Mouse (Mus musculus): ENCODE measurements around the gene Tmem213. TPM values are rescaled to one million over a fixed set of nuclear protein-coding genes. Genes with fewer than 3 reads are reported as not detected.

The Tmem213 gene
- polyA plus RNA-seq, 1 experiment from 2014 or later = not detected

Other genes with a start within 250 kb of the Tmem213 start
- 17.9 and 18.5 TPM in 2 replicates for gene Trim24, start 238.4 kb upstream of the Tmem213 start, polyA plus RNA-seq (2014; fragmentation: Nextera tagmentation; extraction: Ambion mirVana)
- gene Svopl, start 62.3 kb upstream of the Tmem213 start, polyA plus RNA-seq (2014; fragmentation: Nextera tagmentation; extraction: Ambion mirVana) = 0.13 and 0.16 TPM in 2 replicates
- 0.38 TPM in 1 of 2 replicates, not detected in the other for gene Atp6v0a4, start 15.3 kb downstream of the Tmem213 start, polyA plus RNA-seq (2014; fragmentation: Nextera tagmentation; extraction: Ambion mirVana)
- 1.9 and 2.3 TPM in 2 replicates for gene D630045J12Rik, start 144.8 kb downstream of the Tmem213 start, polyA plus RNA-seq (2014; fragmentation: Nextera tagmentation; extraction: Ambion mirVana)
- gene Zc3hav1l, start 190.0 kb downstream of the Tmem213 start, polyA plus RNA-seq (2014; fragmentation: Nextera tagmentation; extraction: Ambion mirVana) = 8.7 and 9.3 TPM in 2 replicates
- 7.2 and 9.1 TPM in 2 replicates for gene Zc3hav1, start 245.3 kb downstream of the Tmem213 start, polyA plus RNA-seq (2014; fragmentation: Nextera tagmentation; extraction: Ambion mirVana)